Mouse (Mus musculus): Measurements from ENCODE around the gene Gm49403.
"Not testable (repeated sequence)": the region's sequence is repeated elsewhere in the genome, so short reads cannot be mapped to it uniquely, and the experiment has no call there.

DNA sequence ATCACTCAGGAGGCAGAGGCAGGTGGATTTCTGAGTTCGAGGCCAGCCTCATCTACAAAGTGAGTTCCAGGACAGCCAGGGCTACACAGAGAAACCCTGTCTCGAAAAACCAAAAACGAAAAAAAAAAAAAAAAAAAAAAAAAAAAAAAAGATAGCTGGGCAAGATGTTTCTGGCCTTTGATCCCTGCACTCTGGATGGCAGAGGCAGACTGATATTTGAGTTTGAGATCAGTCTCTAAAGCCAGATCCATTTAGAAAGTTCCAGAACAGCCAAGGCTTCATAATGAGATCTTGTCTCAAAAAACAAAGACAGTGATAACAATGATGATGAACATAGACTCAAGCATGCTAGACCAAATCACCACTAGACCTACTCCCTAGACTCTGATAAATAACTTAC lies 13.3 kb upstream of the Gm49403 start:
- not testable (repeated sequence) for TF ChIP-seq CTCF (IDR thresholded peaks at IDR 0.05; ENCODE audit: low read depth, low read length); EP300 (IDR thresholded peaks at IDR 0.05; ENCODE audit: insufficient read depth, low read depth, low read length)
